Mouse (Mus musculus): ENCODE measurements around the gene Scd2. TPM values are rescaled to one million over a fixed set of nuclear protein-coding genes. Genes with fewer than 3 reads are reported as not detected.

Gene Scd2
- total and polyA plus RNA-seq, 3 experiments: 47.4 to 593 (median 392) TPM

- DNase-seq (ENCODE audit: low read depth, low spot score): no peak
- peaks cover 6 to 12% of the 10 kb centered on the region in 2 experiments for H3K4me1 ChIP-seq (ENCODE audit: control insufficient read depth in 1 of 2, insufficient read depth in 2 of 2, low read length in 2 of 2)
- no peak overlapping the region for H3K9ac ChIP-seq (ENCODE audit: control insufficient read depth, low read depth, low read length, poor library complexity, severe bottlenecking)
- no peaks in the 10 kb centered on the region for H3K9me3 ChIP-seq (replicated peaks; ENCODE audit: insufficient read depth, low read length)
- H3K4me3 ChIP-seq (ENCODE audit: control insufficient read depth in 1 of 2, insufficient read depth in 1 of 2, low read depth in 2 of 2, low read length in 2 of 2): no peak overlapping the region
- H3K79me2 ChIP-seq (ENCODE audit: control insufficient read depth, insufficient read depth, low read length, poor library complexity): no peaks in the 10 kb centered on the region
- peaks cover 0 to 8% of the 10 kb centered on the region in 2 experiments; a peak in 2 of 4 replicates for H3K36me3 ChIP-seq (ENCODE audit: control insufficient read depth in 1 of 2, insufficient read depth in 2 of 2, low read length in 2 of 2)
- no peak overlapping the region for H3K27ac ChIP-seq (ENCODE audit: control insufficient read depth, low read depth, low read length)
- peak in 1 of 3 experiments; percentile 9; a peak in 1 of 6 replicates for TF ChIP-seq CTCF (IDR thresholded peaks at IDR 0.05 in 2 of 3, conservative IDR thresholded peaks at IDR 0.05 in 1 of 3; ENCODE audit: control insufficient read depth in 1 of 3, insufficient read depth in 1 of 3, low read depth in 2 of 3, low read length in 3 of 3, poor library complexity in 1 of 3, severe bottlenecking in 1 of 3)
- no peak for TF ChIP-seq ELF1 (IDR thresholded peaks at IDR 0.05; ENCODE audit: low read depth, low read length)
- peak; percentile 4; the same call in 1 of the 2 replicates for TF ChIP-seq RAD21 (IDR thresholded peaks at IDR 0.05; ENCODE audit: low read depth, low read length)
- peak; percentile 34; the same call in 1 of the 2 replicates for TF ChIP-seq SMC3 (IDR thresholded peaks at IDR 0.05; ENCODE audit: low read depth, low read length)
- no peaks in the 10 kb centered on the region for H3K27me3 ChIP-seq (ENCODE audit: control insufficient read depth in 1 of 2, insufficient read depth in 2 of 2, low read length in 2 of 2)
These were observed 33.0 kb upstream of the Scd2 start for GRCm38 (mm10) chr19:44260487-44260886.

- Histone ChIP-seq H3K27me3 (ENCODE audit: control insufficient read depth in 1 of 2, insufficient read depth in 2 of 2, low read length in 2 of 2) (no peaks in the 10 kb centered on the region), H3K4me3 (ENCODE audit: control insufficient read depth in 1 of 2, insufficient read depth in 1 of 2, low read depth in 2 of 2, low read length in 2 of 2) (no peak overlapping the region), H3K4me1 (ENCODE audit: control insufficient read depth in 1 of 2, insufficient read depth in 2 of 2, low read length in 2 of 2) (peaks cover 6 to 21% of the 10 kb centered on the region in 2 experiments), H3K79me2 (ENCODE audit: control insufficient read depth, insufficient read depth, low read length, poor library complexity) (no peaks in the 10 kb centered on the region), H3K9ac (ENCODE audit: control insufficient read depth, low read depth, low read length, poor library complexity, severe bottlenecking) (no peak overlapping the region), H3K36me3 (ENCODE audit: control insufficient read depth in 1 of 2, insufficient read depth in 2 of 2, low read length in 2 of 2) (peaks cover 0 to 15% of the 10 kb centered on the region in 2 experiments; a peak in 2 of 4 replicates), H3K27ac (ENCODE audit: control insufficient read depth, low read depth, low read length) (no peak overlapping the region), H3K9me3 (replicated peaks; ENCODE audit: insufficient read depth, low read length) (no peaks in the 10 kb centered on the region)
- DNase-seq (ENCODE audit: low read depth, low spot score): no peak
- no peak for TF ChIP-seq MYB (IDR thresholded peaks at IDR 0.05; ENCODE audit: low read depth, low read length)
- no peak for TF ChIP-seq KAT2A (conservative IDR thresholded peaks at IDR 0.05; ENCODE audit: low read depth, low read length)
- TF ChIP-seq NRF1 (IDR thresholded peaks at IDR 0.05; ENCODE audit: insufficient read depth, low read depth, low read length, poor library complexity, severe bottlenecking): no peak
- TF ChIP-seq CHD2 (IDR thresholded peaks at IDR 0.05; ENCODE audit: low read length): no peak
- TF ChIP-seq USF2 (IDR thresholded peaks at IDR 0.05; ENCODE audit: borderline replicate concordance in 1 of 2, insufficient read depth in 1 of 2, low read depth in 1 of 2, low read length in 2 of 2): no peak
- no peak for TF ChIP-seq MAFK (IDR thresholded peaks at IDR 0.05; ENCODE audit: borderline replicate concordance, low read depth, low read length)
- TF ChIP-seq NELFE (IDR thresholded peaks at IDR 0.05; ENCODE audit: low read depth, low read length): no peak
- TF ChIP-seq POLR2AphosphoS2 (IDR thresholded peaks at IDR 0.05; ENCODE audit: low read length): no peak
- TF ChIP-seq ZMIZ1 (IDR thresholded peaks at IDR 0.05; ENCODE audit: low read depth, low read length): no peak
- TF ChIP-seq SMC3 (IDR thresholded peaks at IDR 0.05; ENCODE audit: low read depth, low read length): no peak
These were observed 31.7 kb upstream of the Scd2 start for GRCm38 (mm10) chr19:44261774-44262173.

DNA sequence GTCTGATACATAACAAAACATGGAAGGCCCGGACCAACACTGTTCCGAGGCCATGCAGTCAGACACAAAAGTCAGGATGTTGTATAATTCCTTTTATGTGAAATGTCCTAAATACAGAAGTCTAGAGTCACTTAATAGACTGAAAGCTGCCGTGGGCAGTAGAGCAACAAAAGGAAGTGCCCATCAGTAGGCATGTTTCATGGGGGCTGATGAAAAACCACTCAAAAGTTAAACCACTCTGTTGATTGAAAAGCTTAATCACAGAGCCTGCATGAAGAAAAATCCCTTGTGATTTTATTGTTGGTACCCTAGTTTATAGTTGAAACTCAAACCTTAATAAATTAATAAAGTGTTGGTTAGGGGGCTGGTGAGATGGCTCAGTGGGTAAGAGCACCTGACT, 29.9 kb upstream of the Scd2 start:
- Histone ChIP-seq H3K9me3 (replicated peaks; ENCODE audit: insufficient read depth, low read length) (no peaks in the 10 kb centered on the region), H3K4me1 (ENCODE audit: control insufficient read depth in 1 of 2, insufficient read depth in 2 of 2, low read length in 2 of 2) (peaks cover 6 to 28% of the 10 kb centered on the region in 2 experiments), H3K27ac (ENCODE audit: control insufficient read depth, low read depth, low read length) (no peak overlapping the region), H3K79me2 (ENCODE audit: control insufficient read depth, insufficient read depth, low read length, poor library complexity) (no peaks in the 10 kb centered on the region), H3K4me3 (ENCODE audit: control insufficient read depth in 1 of 2, insufficient read depth in 1 of 2, low read depth in 2 of 2, low read length in 2 of 2) (no peak overlapping the region), H3K9ac (ENCODE audit: control insufficient read depth, low read depth, low read length, poor library complexity, severe bottlenecking) (no peak overlapping the region), H3K36me3 (ENCODE audit: control insufficient read depth in 1 of 2, insufficient read depth in 2 of 2, low read length in 2 of 2) (peaks cover 0 to 18% of the 10 kb centered on the region in 2 experiments; a peak in 2 of 4 replicates), H3K27me3 (ENCODE audit: control insufficient read depth in 1 of 2, insufficient read depth in 2 of 2, low read length in 2 of 2) (no peaks in the 10 kb centered on the region)
- DNase-seq (ENCODE audit: low read depth, low spot score): no peak
- no peak for TF ChIP-seq ZKSCAN1 (IDR thresholded peaks at IDR 0.05; ENCODE audit: low read depth, low read length)
- TF ChIP-seq SMC3 (IDR thresholded peaks at IDR 0.05; ENCODE audit: low read depth, low read length): no peak
- TF ChIP-seq NELFE (IDR thresholded peaks at IDR 0.05; ENCODE audit: low read depth, low read length): no peak
- TF ChIP-seq UBTF (IDR thresholded peaks at IDR 0.05; ENCODE audit: borderline replicate concordance, insufficient read depth, low read depth, low read length): no peak
- TF ChIP-seq MAX (IDR thresholded peaks at IDR 0.05; ENCODE audit: low read length): no peak
- no peak for TF ChIP-seq RCOR1 (IDR thresholded peaks at IDR 0.05; ENCODE audit: low read depth, low read length)
- TF ChIP-seq POLR2AphosphoS5 (IDR thresholded peaks at IDR 0.05; ENCODE audit: borderline replicate concordance, low read depth, low read length): no peak
- TF ChIP-seq POLR2A (IDR thresholded peaks at IDR 0.05; ENCODE audit: control insufficient read depth in 1 of 2, insufficient read depth in 1 of 2, low read depth in 1 of 2, low read length in 2 of 2, poor library complexity in 1 of 2): no peak
- TF ChIP-seq MAZ (IDR thresholded peaks at IDR 0.05; ENCODE audit: low read depth, low read length): no peak
- no peak for TF ChIP-seq CHD2 (IDR thresholded peaks at IDR 0.05; ENCODE audit: low read length)
- no peak for TF ChIP-seq MXI1 (IDR thresholded peaks at IDR 0.05; ENCODE audit: low read depth, low read length)
- TF ChIP-seq ZC3H11A (IDR thresholded peaks at IDR 0.05; ENCODE audit: low read depth, low read length): no peak
- no peak for TF ChIP-seq BHLHE40 (IDR thresholded peaks at IDR 0.05; ENCODE audit: borderline replicate concordance, low read depth, low read length)
- TF ChIP-seq TCF12 (IDR thresholded peaks at IDR 0.05; ENCODE audit: low read depth, low read length): no peak
- no peak for TF ChIP-seq TAL1 (IDR thresholded peaks at IDR 0.05; ENCODE audit: low read length)
- TF ChIP-seq TBP (IDR thresholded peaks at IDR 0.05; ENCODE audit: low read depth, low read length): no peak

All from MEL (cell line).